Mouse (Mus musculus) spleen, adult 10 weeks (tissue): ENCODE data around the gene Ankle2. TPM values are rescaled to one million over a fixed set of nuclear protein-coding genes. Genes with fewer than 3 reads are reported as not detected.

ENCODE experiments used
- polyA plus RNA-seq: library from polyadenylated mRNA; stranded (reverse); fragments of 350-450 nt; fragmentation: Illumina TruSeq; extraction: RNeasy Lipid Tissue Mini Kit (QIAGEN cat#74804); gene quantifications from one replicate; pipeline ENCODE4 v1.2.3, GENCODE M21; 2015; ENCODE audit warnings: low replicate concordance; ENCODE audit not compliant: insufficient read depth

The Ankle2 gene
- 68.9 TPM for polyA plus RNA-seq

DNA sequence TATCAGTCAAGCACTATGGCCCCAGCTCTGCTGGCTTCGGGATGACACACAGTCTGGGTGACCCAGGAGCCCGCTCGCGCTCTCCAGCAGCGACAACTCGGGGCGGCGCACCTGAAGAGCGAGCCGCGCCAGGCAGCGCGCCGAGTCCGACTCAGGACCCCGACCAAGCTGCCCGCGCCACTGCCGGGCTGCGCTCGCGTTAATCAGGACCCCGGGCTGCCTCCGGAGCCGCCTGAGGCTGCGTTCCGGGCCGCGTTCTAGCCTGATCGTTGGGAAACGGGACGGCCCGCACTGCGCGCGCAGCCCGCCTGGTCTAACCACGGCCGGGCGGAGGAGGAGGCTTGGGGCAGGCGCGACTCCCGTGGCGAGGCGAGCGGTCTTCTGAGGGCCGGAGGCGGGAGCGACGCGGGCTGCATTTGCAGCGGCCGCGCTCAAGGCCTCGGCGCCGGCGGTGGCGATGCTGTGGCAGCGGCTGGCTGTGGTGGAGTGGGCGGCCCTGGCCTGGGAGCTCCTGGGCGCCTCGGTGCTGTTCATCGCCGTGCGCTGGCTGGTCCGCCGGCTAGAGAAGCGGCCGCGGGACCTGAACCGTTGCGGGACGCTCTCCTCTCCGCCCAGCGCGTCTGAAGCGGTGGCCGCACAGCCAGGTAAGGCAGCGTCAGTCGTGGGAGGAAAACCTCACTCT lies at the start of gene Ankle2:
Gene Ankle2, plus strand, starts transcription at position 225 of the 682 bp plus-strand sequence.

DNA sequence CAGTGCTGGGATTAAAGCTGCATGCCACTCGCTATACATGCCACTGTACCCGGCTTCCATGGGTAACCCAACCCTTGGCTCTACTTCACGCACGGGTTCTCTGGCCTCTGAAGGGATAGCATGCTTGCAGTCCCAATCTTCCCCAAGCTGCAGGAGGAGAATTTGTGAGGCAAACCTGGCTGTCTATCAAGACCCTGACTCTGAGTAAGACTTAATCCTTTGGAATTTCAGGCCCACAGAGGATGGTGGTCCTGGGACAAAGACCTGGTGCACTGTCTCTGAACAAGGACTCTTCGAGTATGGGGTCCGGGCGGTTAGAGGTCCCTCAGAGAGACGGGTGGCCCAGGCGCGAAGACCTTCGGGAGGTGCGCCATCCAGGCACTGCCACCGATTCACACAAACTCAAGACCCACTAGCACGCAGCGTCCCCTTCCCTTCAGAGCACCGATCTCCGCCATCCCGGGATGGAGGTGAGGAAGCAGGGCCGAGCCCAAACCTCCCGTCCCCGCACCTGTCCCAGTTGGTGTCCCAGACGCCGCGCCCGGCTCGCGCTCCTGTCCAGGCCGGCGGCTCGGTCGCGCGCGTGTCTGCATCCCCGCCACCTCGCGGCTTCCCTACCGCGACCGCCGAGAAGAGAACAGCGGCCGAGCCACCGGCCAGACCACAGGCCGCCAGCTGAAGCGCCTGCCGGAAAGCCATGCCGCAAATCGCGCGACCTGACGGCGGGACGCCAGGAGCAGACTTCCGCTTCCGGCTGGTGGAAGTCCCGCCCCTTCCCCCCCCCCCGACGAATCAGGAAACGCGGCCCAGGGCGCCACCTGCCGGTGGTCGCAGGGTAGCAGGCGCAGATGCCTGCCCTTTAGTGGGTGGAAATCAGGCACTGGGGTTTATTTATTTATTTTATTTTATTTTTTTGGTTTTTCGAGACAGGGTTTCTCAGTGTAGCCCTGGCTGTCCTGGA lies 38.6 kb downstream of the Ankle2 start, which contains the start of gene Pgam5:
Gene Pgam5, minus strand, starts transcription at position 773 of the 961 bp plus-strand sequence.

DNA sequence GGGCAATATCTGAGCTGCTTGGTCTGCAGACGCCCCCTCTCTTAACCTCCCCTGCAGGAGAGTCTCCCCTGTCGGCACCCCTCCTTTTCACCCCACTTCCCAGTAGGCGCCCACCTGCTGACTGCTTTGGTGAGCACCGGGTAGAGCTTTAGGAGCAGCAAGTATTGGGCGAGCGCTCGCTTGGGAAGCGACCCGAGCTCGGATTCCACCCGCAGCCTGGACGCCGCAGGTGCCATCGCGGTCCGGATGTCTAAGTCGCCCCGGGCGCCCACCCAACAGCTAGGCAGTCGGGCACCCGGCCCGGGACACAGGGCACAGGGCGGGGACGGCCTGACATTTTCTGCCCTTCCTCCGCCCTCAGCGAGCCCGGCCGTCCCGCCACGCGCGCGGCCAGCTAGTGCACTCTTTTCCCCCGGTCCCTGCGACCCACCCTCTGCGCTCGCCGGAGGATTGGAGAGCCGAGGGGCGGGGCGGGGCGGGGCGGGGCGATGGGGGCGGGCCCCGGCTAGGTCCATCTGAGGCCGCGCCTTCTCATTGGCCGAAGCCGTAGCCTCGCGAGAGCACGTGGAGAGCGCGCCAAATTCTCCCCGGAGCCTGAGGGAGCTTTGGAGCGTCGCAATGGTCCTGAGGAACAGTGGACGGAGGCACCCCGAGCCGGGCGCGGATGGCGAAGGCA lies 55.1 kb downstream of the Ankle2 start, which contains the start of the genes Pxmp2 and Pole:
Gene Pxmp2, minus strand, starts transcription at position 417 of the 676 bp plus-strand sequence.
Gene Pole, plus strand, starts transcription at position 537 of the 676 bp plus-strand sequence.

Other genes starting within 250 kb of the Ankle2 start
- 78.9 TPM for gene Zfp932, start 234.5 kb upstream of the Ankle2 start, polyA plus RNA-seq
- gene Gm17655, start 158.5 kb upstream of the Ankle2 start, polyA plus RNA-seq: 13.7 TPM
- 3.2 TPM for gene Gm35315, start 136.6 kb upstream of the Ankle2 start, polyA plus RNA-seq
- 0.14 TPM for gene Plcxd1, start 131.0 kb upstream of the Ankle2 start, polyA plus RNA-seq
- 7.2 TPM for gene Gtpbp6, start 122.8 kb upstream of the Ankle2 start, polyA plus RNA-seq
- gene Zfp605, start 120.9 kb upstream of the Ankle2 start, polyA plus RNA-seq: 9.9 TPM
- 75.2 TPM for gene Chfr, start 95.2 kb upstream of the Ankle2 start, polyA plus RNA-seq
- 23.6 TPM for gene Golga3, start 54.3 kb upstream of the Ankle2 start, polyA plus RNA-seq
- 38.6 TPM for gene Pgam5, start 38.9 kb downstream of the Ankle2 start, polyA plus RNA-seq
- gene Pxmp2, start 55.2 kb downstream of the Ankle2 start, polyA plus RNA-seq: 3.8 TPM
- 14.2 TPM for gene Pole, start 55.3 kb downstream of the Ankle2 start, polyA plus RNA-seq
- 0.52 TPM for gene P2rx2, start 112.2 kb downstream of the Ankle2 start, polyA plus RNA-seq
- gene Lrcol1, start 113.7 kb downstream of the Ankle2 start, polyA plus RNA-seq: not detected
- gene Fbrsl1, start 217.5 kb downstream of the Ankle2 start, polyA plus RNA-seq: 14.7 TPM